Mouse (Mus musculus) spleen, postnatal 0 days (tissue): ENCODE data around the gene Gm21738. TPM values are rescaled to one million over a fixed set of nuclear protein-coding genes. Genes with fewer than 3 reads are reported as not detected.

Source experiments
- polyA plus RNA-seq: library from polyadenylated mRNA; unstranded; fragments of >200 nt; fragmentation: Nextera tagmentation; extraction: Ambion mirVana; gene quantifications from 2 replicates; pipeline ENCODE4 v1.2.1, GENCODE M21; 2015

Gene Gm21738
- 1.2 and 2.6 TPM in 2 replicates for polyA plus RNA-seq

DNA sequence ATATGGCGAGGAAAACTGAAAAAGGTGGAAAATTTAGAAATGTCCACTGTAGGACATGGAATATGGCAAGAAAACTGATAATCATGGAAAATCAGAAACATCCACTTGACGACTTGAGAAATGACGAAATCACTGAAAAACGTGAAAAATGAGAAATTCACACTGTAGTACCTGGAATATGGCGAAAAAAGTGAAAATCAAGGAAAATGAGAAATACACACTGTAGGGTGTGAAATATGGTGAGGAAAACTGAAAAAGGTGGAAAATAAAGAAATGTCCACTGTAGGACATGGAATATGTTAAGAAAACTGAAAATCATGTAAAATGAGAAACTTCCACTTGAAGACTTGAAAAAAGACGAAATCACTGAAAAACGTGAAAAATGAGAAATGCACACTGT, at the start of gene Gm21738:
Gm21738 (minus strand) TSS at position 101 of the 400 bp plus-strand sequence.

Other genes starting within 250 kb of the Gm21738 start
- gene Gm2244, start 131.0 kb upstream of the Gm21738 start, polyA plus RNA-seq, result not detected in 2 replicates
- gene Gm2237, start 166.2 kb upstream of the Gm21738 start, polyA plus RNA-seq, result 0.36 and 0.79 TPM in 2 replicates
- not detected in 2 replicates for gene Gm5458, start 183.7 kb upstream of the Gm21738 start, polyA plus RNA-seq